Mouse (Mus musculus): ENCODE measurements around the gene Barhl1. TPM values are rescaled to one million over a fixed set of nuclear protein-coding genes. Genes with fewer than 3 reads are reported as not detected.

Barhl1 gene
- polyA plus RNA-seq (2012; rRNA removed), result 12.0 and 12.6 TPM in 2 replicates

DNA sequence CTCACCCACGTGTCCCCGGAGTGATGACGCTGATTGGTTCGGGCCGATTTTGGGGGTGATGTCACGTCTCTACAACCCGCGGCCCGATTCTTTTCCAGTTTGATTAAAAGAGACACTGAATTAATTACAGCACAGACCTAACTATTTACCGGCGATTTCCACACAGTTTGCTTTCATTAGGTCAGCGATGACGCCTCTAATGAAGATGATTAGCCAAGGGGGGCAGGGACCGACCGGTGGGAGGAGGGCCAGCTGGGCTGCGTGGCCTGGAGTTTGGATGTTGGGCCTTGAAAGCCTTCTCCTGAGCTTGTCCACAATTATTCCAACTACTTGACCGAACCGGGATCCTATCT, at the start of gene Barhl1:
Gene Barhl1, minus strand, starts transcription at position 156 of the 353 bp plus-strand sequence.
- DNase-seq, result peak; percentile 75 to 81
- Histone ChIP-seq H3K27me3 (ENCODE audit: control insufficient read depth, insufficient read depth, low read length) (no peaks in the 10 kb centered on the region), H3K4me3 (replicated peaks; ENCODE audit: insufficient read depth, low read depth, low read length) (peak within 1 kb of the TSS; percentile 82), H3K27ac (ENCODE audit: insufficient read depth, low read length) (peak within 1 kb of the TSS; percentile 51), H3K4me1 (ENCODE audit: control insufficient read depth, insufficient read depth, low read length) (peaks cover 6% of the 10 kb centered on the region)
- no peak for TF ChIP-seq POLR2A (IDR thresholded peaks at IDR 0.05; ENCODE audit: borderline replicate concordance, insufficient read depth, low read length)
- no peak for TF ChIP-seq CTCF (IDR thresholded peaks at IDR 0.05; ENCODE audit: borderline replicate concordance, insufficient read depth, low read depth, low read length)
- WGBS, result 4% methylated on average over 18 of the region's 18 CpGs

GRCm38 (mm10) chr2:28963565-28963964, 47.1 kb upstream of the Barhl1 start:
- H3K4me1 ChIP-seq (ENCODE audit: control insufficient read depth, insufficient read depth, low read length), result no peaks in the 10 kb centered on the region
- no peaks in the 10 kb centered on the region for H3K27me3 ChIP-seq (ENCODE audit: control insufficient read depth, insufficient read depth, low read length)
- TF ChIP-seq POLR2A (IDR thresholded peaks at IDR 0.05; ENCODE audit: borderline replicate concordance, insufficient read depth, low read length) (no peak), CTCF (IDR thresholded peaks at IDR 0.05; ENCODE audit: borderline replicate concordance, insufficient read depth, low read depth, low read length) (no peak)
- 89% methylated on average over 6 of the region's 6 CpGs for WGBS
- H3K27ac ChIP-seq (ENCODE audit: insufficient read depth, low read length), result no peak overlapping the region
- DNase-seq, result no peak
- H3K4me3 ChIP-seq (replicated peaks; ENCODE audit: insufficient read depth, low read depth, low read length), result no peak overlapping the region

- no peaks in the 10 kb centered on the region for H3K27me3 ChIP-seq (ENCODE audit: control insufficient read depth, insufficient read depth, low read length)
- no peak for DNase-seq
- H3K4me1 ChIP-seq (ENCODE audit: control insufficient read depth, insufficient read depth, low read length), result no peaks in the 10 kb centered on the region
- no peak overlapping the region for H3K27ac ChIP-seq (ENCODE audit: insufficient read depth, low read length)
- no peak overlapping the region for H3K4me3 ChIP-seq (replicated peaks; ENCODE audit: insufficient read depth, low read depth, low read length)
- WGBS, result 77% methylated on average over 5 of the region's 5 CpGs
- TF ChIP-seq CTCF (IDR thresholded peaks at IDR 0.05; ENCODE audit: borderline replicate concordance, insufficient read depth, low read depth, low read length), result no peak
- no peak for TF ChIP-seq POLR2A (IDR thresholded peaks at IDR 0.05; ENCODE audit: borderline replicate concordance, insufficient read depth, low read length)
These were observed 45.2 kb upstream of the Barhl1 start for GRCm38 (mm10) chr2:28961636-28962035.

DNA sequence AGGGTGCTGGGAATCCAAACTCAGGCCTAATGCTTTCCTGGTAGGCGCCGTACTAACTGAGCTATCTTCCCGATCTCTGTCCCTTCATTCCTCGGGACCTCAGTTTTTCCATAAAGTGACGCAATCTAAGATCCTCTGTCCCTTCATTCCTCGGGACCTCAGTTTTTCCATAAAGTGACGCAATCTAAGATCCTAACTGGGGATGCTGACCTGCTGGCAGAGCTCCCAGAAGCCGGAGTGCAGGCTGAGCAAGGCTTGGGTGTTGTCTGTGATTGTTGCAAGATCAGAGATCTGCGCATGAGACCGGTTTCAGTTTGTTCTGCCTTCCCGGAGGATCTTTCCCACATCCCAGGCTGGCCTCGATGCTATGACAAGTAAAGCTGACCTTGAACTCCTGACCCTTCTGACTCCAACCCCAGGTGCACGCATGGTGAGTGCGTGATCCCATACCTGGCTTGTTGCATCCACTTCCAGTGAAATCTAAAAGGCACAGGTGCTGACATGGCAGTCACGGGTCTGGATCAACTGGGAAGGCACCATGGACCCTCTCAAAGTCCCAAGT, 44.6 kb upstream of the Barhl1 start:
- no peak overlapping the region for H3K4me3 ChIP-seq (replicated peaks; ENCODE audit: insufficient read depth, low read depth, low read length)
- TF ChIP-seq POLR2A (IDR thresholded peaks at IDR 0.05; ENCODE audit: borderline replicate concordance, insufficient read depth, low read length) (no peak), CTCF (IDR thresholded peaks at IDR 0.05; ENCODE audit: borderline replicate concordance, insufficient read depth, low read depth, low read length) (no peak)
- no peaks in the 10 kb centered on the region for H3K27me3 ChIP-seq (ENCODE audit: control insufficient read depth, insufficient read depth, low read length)
- DNase-seq, result no peak
- no peaks in the 10 kb centered on the region for H3K4me1 ChIP-seq (ENCODE audit: control insufficient read depth, insufficient read depth, low read length)
- no peak overlapping the region for H3K27ac ChIP-seq (ENCODE audit: insufficient read depth, low read length)
- WGBS, result 87% methylated on average over 15 of the region's 15 CpGs

- TF ChIP-seq POLR2A (IDR thresholded peaks at IDR 0.05; ENCODE audit: borderline replicate concordance, insufficient read depth, low read length), result no peak
- TF ChIP-seq CTCF (IDR thresholded peaks at IDR 0.05; ENCODE audit: borderline replicate concordance, insufficient read depth, low read depth, low read length), result no peak
- no peak overlapping the region for H3K27ac ChIP-seq (ENCODE audit: insufficient read depth, low read length)
- no peaks in the 10 kb centered on the region for H3K4me1 ChIP-seq (ENCODE audit: control insufficient read depth, insufficient read depth, low read length)
- no peaks in the 10 kb centered on the region for H3K27me3 ChIP-seq (ENCODE audit: control insufficient read depth, insufficient read depth, low read length)
- H3K4me3 ChIP-seq (replicated peaks; ENCODE audit: insufficient read depth, low read depth, low read length), result no peak overlapping the region
- no peak for DNase-seq
- 82% methylated on average over 4 of the region's 4 CpGs for WGBS
These were observed 40.4 kb upstream of the Barhl1 start for GRCm38 (mm10) chr2:28956874-28957273.

DNA sequence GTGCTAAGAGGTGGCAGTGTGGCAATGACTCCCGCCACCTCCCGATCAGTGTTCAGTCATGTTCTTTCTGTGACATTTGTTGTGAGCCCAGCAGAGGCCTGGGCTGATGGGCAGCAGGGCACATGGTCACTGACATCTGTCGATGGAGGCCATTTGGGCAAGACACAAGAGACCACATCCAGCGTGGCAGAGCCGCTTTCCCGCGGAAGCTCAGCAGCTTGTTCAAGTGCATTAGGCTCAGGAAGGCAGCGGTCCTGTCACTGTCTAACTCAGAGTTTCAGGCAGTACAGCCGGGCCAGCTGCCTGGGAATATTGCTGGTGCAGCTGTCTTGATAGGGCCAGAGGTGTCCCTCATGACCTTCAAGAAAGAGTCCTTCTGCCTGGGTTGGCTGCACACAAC, 38.1 kb upstream of the Barhl1 start:
- H3K27me3 ChIP-seq (ENCODE audit: control insufficient read depth, insufficient read depth, low read length), result no peaks in the 10 kb centered on the region
- 34% methylated on average over 9 of the region's 9 CpGs for WGBS
- H3K27ac ChIP-seq (ENCODE audit: insufficient read depth, low read length), result no peak overlapping the region
- DNase-seq, result no peak
- H3K4me3 ChIP-seq (replicated peaks; ENCODE audit: insufficient read depth, low read depth, low read length), result no peak overlapping the region
- no peaks in the 10 kb centered on the region for H3K4me1 ChIP-seq (ENCODE audit: control insufficient read depth, insufficient read depth, low read length)
- TF ChIP-seq CTCF (IDR thresholded peaks at IDR 0.05; ENCODE audit: borderline replicate concordance, insufficient read depth, low read depth, low read length), result no peak
- TF ChIP-seq POLR2A (IDR thresholded peaks at IDR 0.05; ENCODE audit: borderline replicate concordance, insufficient read depth, low read length), result no peak

- Histone ChIP-seq H3K4me3 (replicated peaks; ENCODE audit: insufficient read depth, low read depth, low read length) (no peak overlapping the region), H3K4me1 (ENCODE audit: control insufficient read depth, insufficient read depth, low read length) (no peaks in the 10 kb centered on the region), H3K27me3 (ENCODE audit: control insufficient read depth, insufficient read depth, low read length) (no peaks in the 10 kb centered on the region), H3K27ac (ENCODE audit: insufficient read depth, low read length) (no peak overlapping the region)
- no peak for TF ChIP-seq CTCF (IDR thresholded peaks at IDR 0.05; ENCODE audit: borderline replicate concordance, insufficient read depth, low read depth, low read length)
- TF ChIP-seq POLR2A (IDR thresholded peaks at IDR 0.05; ENCODE audit: borderline replicate concordance, insufficient read depth, low read length), result no peak
- WGBS, result 57% methylated on average over 8 of the region's 8 CpGs
- DNase-seq, result no peak
These were observed 36.5 kb upstream of the Barhl1 start for GRCm38 (mm10) chr2:28952981-28953380.

- no peaks in the 10 kb centered on the region; the same call in 1 of the 2 replicates for H3K27me3 ChIP-seq (ENCODE audit: control insufficient read depth, insufficient read depth, low read length)
- no peak for DNase-seq
- no peak overlapping the region for H3K4me3 ChIP-seq (replicated peaks; ENCODE audit: insufficient read depth, low read depth, low read length)
- H3K4me1 ChIP-seq (ENCODE audit: control insufficient read depth, insufficient read depth, low read length), result no peaks in the 10 kb centered on the region
- 77% methylated on average over 3 of the region's 3 CpGs for WGBS
- no peak overlapping the region for H3K27ac ChIP-seq (ENCODE audit: insufficient read depth, low read length)
- TF ChIP-seq POLR2A (IDR thresholded peaks at IDR 0.05; ENCODE audit: borderline replicate concordance, insufficient read depth, low read length) (no peak), CTCF (IDR thresholded peaks at IDR 0.05; ENCODE audit: borderline replicate concordance, insufficient read depth, low read depth, low read length) (no peak)
These were observed 29.8 kb upstream of the Barhl1 start for GRCm38 (mm10) chr2:28946312-28946711.
